Mouse (Mus musculus): Measurements from ENCODE around the gene Vrk3.
A peak's percentile ranks its signal among the peaks of the same experiment; 100 is the strongest.

DNA sequence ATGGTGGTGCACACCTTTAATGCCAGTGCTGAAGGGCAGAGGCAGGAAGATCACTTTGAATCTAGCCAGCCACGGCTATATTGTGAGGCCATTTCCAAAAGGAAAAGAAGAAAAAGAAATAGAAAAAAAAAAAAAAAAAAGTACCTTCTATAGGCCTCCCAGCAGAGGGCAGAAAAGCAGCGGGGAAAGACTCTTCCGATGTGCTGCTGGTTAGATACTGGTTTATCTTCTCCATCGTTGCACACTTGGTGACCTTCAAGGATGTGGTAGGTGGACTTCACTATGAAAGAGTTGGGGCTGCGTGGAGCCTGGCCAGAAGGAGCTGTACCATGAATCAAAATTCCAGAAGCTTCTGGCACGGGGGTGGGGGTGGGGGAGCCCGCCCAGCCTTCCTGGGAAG lies 23.9 kb upstream of the Vrk3 start:
- TF ChIP-seq CTCF (IDR thresholded peaks at IDR 0.05; ENCODE audit: low read depth) = peak; percentile 55
- TF ChIP-seq EP300 (IDR thresholded peaks at IDR 0.05; ENCODE audit: low read depth) = no peak
